Mouse (Mus musculus): Measurements from ENCODE around the gene Zbtb7b. TPM values are rescaled to one million over a fixed set of nuclear protein-coding genes. Genes with fewer than 3 reads are reported as not detected.

Zbtb7b gene
- polyA plus RNA-seq, 1 experiment from 2014 or later, result 7.0 TPM

GRCm38 (mm10) chr3:89417131-89417530, 22.6 kb upstream of the Zbtb7b start:
- H3K36me3 ChIP-seq, result peaks cover 29% of the 10 kb centered on the region
- no peaks in the 10 kb centered on the region for H3K9me3 ChIP-seq
- WGBS, result 18% methylated on average over 2 of the region's 2 CpGs
- H3K4me1 ChIP-seq, result peaks cover 38% of the 10 kb centered on the region
- H3K27me3 ChIP-seq, result no peaks in the 10 kb centered on the region
- H3K27ac ChIP-seq, result peak overlapping the region; percentile 97; the same call in 1 of the 2 replicates
- peak overlapping the region; percentile 50 for H3K9ac ChIP-seq
- no peak for ATAC-seq (ENCODE audit: insufficient number of reproducible peaks, low FRiP score, low TSS enrichment, low read depth)
- H3K4me2 ChIP-seq, result peak overlapping the region; percentile 70
- peak overlapping the region; percentile 65 for H3K4me3 ChIP-seq

GRCm38 (mm10) chr3:89416158-89416557, 21.6 kb upstream of the Zbtb7b start:
- Histone ChIP-seq H3K9me3 (no peaks in the 10 kb centered on the region), H3K27ac (no peak overlapping the region), H3K4me3 (no peak overlapping the region), H3K4me2 (0 out of 2 replicates have a peak overlapping the region, but pooled peaks have one; percentile 70), H3K36me3 (peaks cover 29% of the 10 kb centered on the region), H3K9ac (no peak overlapping the region), H3K4me1 (peaks cover 30% of the 10 kb centered on the region), H3K27me3 (no peaks in the 10 kb centered on the region)
- 92% methylated on average over 8 of the region's 8 CpGs for WGBS
- ATAC-seq (ENCODE audit: insufficient number of reproducible peaks, low FRiP score, low TSS enrichment, low read depth), result no peak

DNA sequence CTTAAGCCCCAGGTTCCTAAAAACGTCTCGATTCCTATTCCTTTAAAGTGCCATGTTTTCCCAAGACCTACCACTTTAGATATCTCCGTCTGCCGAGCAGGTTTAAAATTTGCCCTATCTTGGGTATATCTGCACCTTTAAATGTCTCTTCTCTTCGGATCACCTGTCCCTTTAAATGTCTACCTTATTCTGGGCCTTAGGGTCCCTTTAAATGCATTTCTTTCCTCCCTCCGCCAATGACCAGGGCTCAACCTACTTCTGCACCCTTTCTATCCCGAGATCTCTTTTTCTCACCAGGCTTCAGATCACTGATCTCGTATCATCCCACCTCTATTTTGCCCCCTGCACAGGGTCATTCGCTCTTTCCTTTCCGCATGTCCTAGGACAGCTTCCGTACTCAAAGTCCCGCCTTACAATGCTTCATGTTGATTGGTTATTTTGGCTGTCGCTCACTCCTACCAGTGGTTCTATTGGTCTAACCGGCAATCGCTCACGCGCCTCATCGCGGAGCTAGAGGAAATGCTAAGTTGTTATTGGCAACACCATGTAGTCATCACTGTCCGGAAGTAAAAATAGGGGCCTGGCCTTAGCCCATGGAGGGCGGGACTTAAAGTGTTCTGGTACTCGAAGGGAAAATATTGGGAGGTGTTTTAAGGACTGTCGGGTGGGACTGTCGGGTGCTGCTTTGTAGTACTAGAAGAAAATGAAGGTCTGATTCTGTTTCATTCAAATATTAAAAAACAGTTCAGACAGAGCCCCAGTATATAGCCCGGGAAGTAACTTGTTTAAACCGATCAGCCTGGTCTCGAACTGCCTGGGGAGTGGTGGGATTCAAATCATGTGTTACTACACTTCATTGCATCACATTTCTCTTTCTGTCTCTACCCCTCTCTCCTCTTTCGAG, 17.2 kb upstream of the Zbtb7b start, which contains the start of gene Flad1:
Gene Flad1 (minus strand): TSS at position 381 of the 904 bp plus-strand sequence.
- Histone ChIP-seq H3K27me3 (no peaks in the 10 kb centered on the region), H3K4me2 (peak within 1 kb of the TSS; percentile 56), H3K36me3 (peaks cover 44% of the 10 kb centered on the region)

GRCm38 (mm10) chr3:89410864-89411263, 16.3 kb upstream of the Zbtb7b start:
- Histone ChIP-seq H3K9ac (peak overlapping the region; percentile 31; the same call in 1 of the 2 replicates), H3K4me1 (peaks cover 7% of the 10 kb centered on the region), H3K4me3 (peak overlapping the region; percentile 52), H3K27me3 (no peaks in the 10 kb centered on the region), H3K4me2 (peak overlapping the region; percentile 56), H3K36me3 (peaks cover 40% of the 10 kb centered on the region), H3K27ac (no peak overlapping the region), H3K9me3 (no peaks in the 10 kb centered on the region)
- no peak for ATAC-seq (ENCODE audit: insufficient number of reproducible peaks, low FRiP score, low TSS enrichment, low read depth)
- WGBS, result 81% methylated on average over 10 of the region's 10 CpGs

More for the DNA sequence above, 17.2 kb upstream of the Zbtb7b start, which contains the start of gene Flad1:
- H3K4me3 ChIP-seq, result peak within 1 kb of the TSS; percentile 52
- H3K9me3 ChIP-seq, result no peaks in the 10 kb centered on the region
- H3K4me1 ChIP-seq, result peaks cover 13% of the 10 kb centered on the region
- peak within 1 kb of the TSS; percentile 55 for H3K27ac ChIP-seq
- WGBS, result 7% methylated on average over 28 of the region's 28 CpGs
- peak within 1 kb of the TSS; percentile 31; the same call in 1 of the 2 replicates for H3K9ac ChIP-seq
- peak; percentile 98 for ATAC-seq (ENCODE audit: insufficient number of reproducible peaks, low FRiP score, low TSS enrichment, low read depth)

GRCm38 (mm10) chr3:89409701-89410100, 15.1 kb upstream of the Zbtb7b start:
- Histone ChIP-seq H3K9ac (no peak overlapping the region), H3K36me3 (peaks cover 38% of the 10 kb centered on the region), H3K4me2 (no peak overlapping the region), H3K4me1 (peaks cover 7% of the 10 kb centered on the region), H3K9me3 (no peaks in the 10 kb centered on the region), H3K27me3 (no peaks in the 10 kb centered on the region), H3K27ac (no peak overlapping the region), H3K4me3 (no peak overlapping the region)
- whole genome bisulfite sequencing, result 93% methylated on average over 3 of the region's 3 CpGs
- no peak for ATAC-seq (ENCODE audit: insufficient number of reproducible peaks, low FRiP score, low TSS enrichment, low read depth)

GRCm38 (mm10) chr3:89408448-89408847, 13.9 kb upstream of the Zbtb7b start:
- Histone ChIP-seq H3K36me3 (peaks cover 41% of the 10 kb centered on the region), H3K9ac (no peak overlapping the region), H3K4me1 (peaks cover 7% of the 10 kb centered on the region), H3K4me2 (no peak overlapping the region), H3K4me3 (no peak overlapping the region), H3K27ac (no peak overlapping the region), H3K27me3 (no peaks in the 10 kb centered on the region), H3K9me3 (no peaks in the 10 kb centered on the region)
- no peak for ATAC-seq (ENCODE audit: insufficient number of reproducible peaks, low FRiP score, low TSS enrichment, low read depth)
- 63% methylated on average over 16 of the region's 16 CpGs for WGBS

DNA sequence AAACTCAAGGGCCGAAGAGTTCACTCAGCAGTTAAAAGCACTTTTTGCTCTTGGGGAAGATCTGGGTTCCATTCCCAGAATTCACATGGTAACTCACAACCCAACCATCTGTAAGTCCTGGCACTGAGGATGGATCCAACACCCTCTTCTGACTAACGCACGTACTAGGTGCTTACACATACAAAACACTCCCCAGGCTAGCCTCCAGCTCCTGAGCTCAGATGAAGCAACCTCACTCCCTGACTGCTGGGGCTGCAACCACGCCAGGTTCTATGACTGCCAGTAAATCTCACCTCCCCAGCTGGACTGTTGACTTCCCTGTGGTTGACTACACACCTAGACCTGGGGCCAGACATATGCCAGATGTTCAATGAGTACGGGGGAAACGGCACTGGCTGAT, 12.3 kb upstream of the Zbtb7b start:
- H3K9ac ChIP-seq, result no peak overlapping the region
- ATAC-seq (ENCODE audit: insufficient number of reproducible peaks, low FRiP score, low TSS enrichment, low read depth), result no peak
- H3K4me2 ChIP-seq, result no peak overlapping the region
- 84% methylated on average over 6 of the region's 6 CpGs for WGBS
- H3K27ac ChIP-seq, result no peak overlapping the region
- no peaks in the 10 kb centered on the region for H3K27me3 ChIP-seq
- H3K36me3 ChIP-seq, result peaks cover 55% of the 10 kb centered on the region
- H3K4me1 ChIP-seq, result peaks cover 7% of the 10 kb centered on the region
- no peaks in the 10 kb centered on the region for H3K9me3 ChIP-seq
- H3K4me3 ChIP-seq, result no peak overlapping the region

DNA sequence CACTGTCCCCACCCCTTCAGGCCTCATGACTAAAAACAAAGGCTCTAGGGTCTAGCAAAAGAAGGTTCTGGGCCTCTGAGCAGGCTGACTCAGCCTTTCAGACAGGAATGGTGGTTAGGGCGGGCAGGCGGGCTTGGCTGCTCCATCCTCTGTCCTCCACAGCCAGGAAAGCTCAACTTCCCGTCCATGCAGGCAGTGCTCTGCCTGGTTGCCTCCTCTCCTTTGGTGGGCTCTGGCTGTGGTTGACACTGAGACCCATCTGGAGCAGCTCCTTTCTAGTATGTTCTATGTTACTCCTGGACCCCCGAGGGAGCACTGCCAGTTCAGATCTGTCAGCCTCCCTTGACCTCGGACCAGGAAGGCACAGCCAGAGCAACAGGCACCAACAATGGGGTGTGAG, 8.1 kb upstream of the Zbtb7b start, which contains the start of gene Lenep:
Gene Lenep (minus strand): TSS at position 101 of the 400 bp plus-strand sequence.
- H3K4me2 ChIP-seq, result no peak within 1 kb of the TSS
- no peaks in the 10 kb centered on the region for H3K9me3 ChIP-seq
- 82% methylated on average over 5 of the region's 5 CpGs for WGBS
- no peak within 1 kb of the TSS for H3K4me3 ChIP-seq
- H3K36me3 ChIP-seq, result peaks cover 50% of the 10 kb centered on the region
- no peak for ATAC-seq (ENCODE audit: insufficient number of reproducible peaks, low FRiP score, low TSS enrichment, low read depth)
- no peak within 1 kb of the TSS for H3K27ac ChIP-seq
- H3K4me1 ChIP-seq, result no peaks in the 10 kb centered on the region
- no peak within 1 kb of the TSS for H3K9ac ChIP-seq
- H3K27me3 ChIP-seq, result no peaks in the 10 kb centered on the region

DNA sequence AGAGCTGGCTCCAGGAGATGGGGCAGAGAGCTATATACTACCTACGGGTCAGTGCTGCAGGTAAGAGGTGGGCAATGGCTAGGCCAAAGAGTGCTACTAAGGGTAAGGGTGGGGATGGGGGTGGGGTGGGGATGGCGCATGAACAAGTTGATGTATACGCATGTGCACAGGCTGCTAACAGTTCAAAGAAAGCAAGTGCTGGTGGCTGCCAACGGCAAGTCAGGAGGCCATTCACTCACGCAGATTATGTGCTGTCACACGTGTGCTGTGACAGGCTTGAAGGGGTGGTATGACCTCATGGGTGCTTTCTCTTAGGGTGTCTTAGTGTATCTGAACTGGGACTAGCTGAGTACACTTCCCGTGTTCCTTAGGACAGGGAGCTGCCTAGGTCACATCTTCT, 6.8 kb upstream of the Zbtb7b start:
- 86% methylated on average over 7 of the region's 7 CpGs for WGBS

DNA sequence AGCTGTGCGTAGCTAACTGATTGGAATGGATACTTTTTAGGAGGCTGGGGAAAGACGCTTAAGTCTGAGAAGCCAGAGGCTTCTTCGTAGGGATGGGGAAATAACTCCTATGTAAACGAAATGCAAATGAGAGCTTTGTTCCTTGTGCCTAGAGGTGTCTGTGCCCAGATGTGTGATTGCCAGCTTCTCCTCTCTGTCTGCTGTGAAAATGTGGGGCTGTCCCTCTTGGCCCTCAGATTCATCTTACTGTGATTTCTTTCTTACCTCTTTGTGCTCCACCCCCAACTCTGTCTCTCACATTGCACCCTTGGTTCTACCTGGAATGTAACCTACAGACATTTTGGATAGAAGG, 2.1 kb upstream of the Zbtb7b start:
- Histone ChIP-seq H3K27me3 (0 out of 2 replicates have a peak, but pooled peaks cover 2% of the 10 kb centered on the region), H3K9ac (peak overlapping the region; percentile 57), H3K9me3 (no peaks in the 10 kb centered on the region), H3K27ac (peak overlapping the region; percentile 92), H3K4me1 (peaks cover 49% of the 10 kb centered on the region), H3K4me2 (peak overlapping the region; percentile 98), H3K4me3 (peak overlapping the region; percentile 57), H3K36me3 (peaks cover 2% of the 10 kb centered on the region; the same call in 1 of the 2 replicates)
- ATAC-seq (ENCODE audit: insufficient number of reproducible peaks, low FRiP score, low TSS enrichment, low read depth), result no peak
- 0% methylated on average over 4 of the region's 4 CpGs for WGBS

More for the DNA sequence above, 6.8 kb upstream of the Zbtb7b start:
- no peak overlapping the region for H3K27ac ChIP-seq
- no peaks in the 10 kb centered on the region for H3K9me3 ChIP-seq
- no peak overlapping the region for H3K9ac ChIP-seq
- no peak for ATAC-seq (ENCODE audit: insufficient number of reproducible peaks, low FRiP score, low TSS enrichment, low read depth)
- H3K36me3 ChIP-seq, result peaks cover 43% of the 10 kb centered on the region
- H3K4me3 ChIP-seq, result no peak overlapping the region
- no peaks in the 10 kb centered on the region for H3K27me3 ChIP-seq
- H3K4me1 ChIP-seq, result peaks cover 7% of the 10 kb centered on the region
- no peak overlapping the region for H3K4me2 ChIP-seq

DNA sequence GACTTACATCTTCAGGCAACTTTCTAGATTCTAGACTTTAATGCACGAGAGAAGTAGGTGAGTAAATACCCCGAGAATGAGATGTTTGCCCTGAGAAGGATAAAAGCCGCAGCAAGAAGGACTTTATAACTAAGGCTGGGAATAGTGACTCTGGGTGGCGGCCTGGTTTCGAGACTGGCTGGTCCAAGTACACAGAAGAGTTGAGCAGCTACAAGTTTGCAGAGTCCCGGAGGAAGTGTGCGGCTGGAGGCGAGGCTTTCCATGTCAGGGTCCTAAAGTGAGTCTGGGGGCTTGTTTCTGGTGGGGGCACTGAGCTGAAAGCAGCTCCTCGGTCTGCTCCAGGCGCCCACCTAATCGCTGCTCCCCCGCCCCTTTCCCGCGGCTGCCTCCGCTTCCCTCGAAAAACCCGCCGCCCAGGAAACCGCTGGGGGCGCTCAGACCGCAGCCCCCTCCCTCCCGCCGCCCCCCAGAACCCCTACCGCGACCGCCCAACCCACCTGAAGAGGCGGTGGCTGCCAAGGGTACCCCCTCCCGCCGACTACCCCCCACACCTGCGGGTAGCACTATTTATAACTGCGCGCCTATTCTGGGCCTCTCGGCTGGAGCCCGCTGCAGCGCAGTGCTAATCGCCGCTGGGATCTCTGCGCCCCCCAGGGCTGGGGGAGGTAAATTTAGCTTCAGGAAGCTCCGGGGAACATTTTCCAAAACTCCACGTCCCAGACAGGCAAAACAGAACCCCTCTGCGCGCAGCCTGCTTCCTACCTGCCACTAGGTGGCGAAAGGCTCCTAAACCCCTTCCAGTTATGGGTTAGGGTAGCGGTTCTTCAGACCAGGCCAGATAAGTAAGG, 1.5 kb upstream of the Zbtb7b start:
- Histone ChIP-seq H3K27me3 (0 out of 2 replicates have a peak, but pooled peaks cover 3% of the 10 kb centered on the region), H3K4me2 (peak overlapping the region; percentile 98), H3K4me3 (peak overlapping the region; percentile 57), H3K9me3 (no peaks in the 10 kb centered on the region), H3K9ac (peak overlapping the region; percentile 57), H3K27ac (peak overlapping the region; percentile 92), H3K36me3 (no peaks in the 10 kb centered on the region), H3K4me1 (peaks cover 55% of the 10 kb centered on the region)
- ATAC-seq (ENCODE audit: insufficient number of reproducible peaks, low FRiP score, low TSS enrichment, low read depth), result peak; percentile 7; the same call in 1 of the 2 replicates
- under 1% methylated on average over 44 of the region's 44 CpGs for WGBS

All from limb, embryonic 15.5 days (tissue).